Mouse (Mus musculus) adrenal gland (tissue): ENCODE measurements at regions not wholly inside any gene's neighbourhood (a gene's known extent, or its start where the extent isn't known, plus 50 kb on each side); places are given as distances from the start of the nearest gene placed in this dataset.

Experiments used
- intact Hi-C: fragments of 180-260 bp; cut with DNase I; formaldehyde crosslinking; loops from one replicate; pipeline ENCODE4 v1.15.1; 2025

DNA sequence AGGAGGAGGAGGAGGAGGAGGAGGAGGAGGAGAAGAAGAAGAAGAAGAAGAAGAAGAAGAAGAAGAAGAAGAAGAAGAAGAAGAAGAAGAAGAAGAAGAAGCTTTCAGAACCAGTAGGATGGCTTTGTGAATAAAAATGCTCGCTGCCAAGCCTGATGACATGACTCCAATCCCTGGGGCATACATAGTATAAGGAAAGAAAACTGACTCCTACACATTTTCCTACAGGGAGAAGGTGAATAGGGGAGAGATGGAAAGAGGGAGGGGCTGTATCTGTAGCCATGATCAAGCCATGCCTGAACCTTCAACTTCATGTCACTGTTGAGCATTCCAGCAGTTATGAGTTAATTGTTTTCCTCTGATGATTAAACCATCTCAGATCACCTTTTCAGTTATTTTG lies 460.2 kb upstream of the Gm10131 start:
- intact Hi-C loops, result no loop called here

DNA sequence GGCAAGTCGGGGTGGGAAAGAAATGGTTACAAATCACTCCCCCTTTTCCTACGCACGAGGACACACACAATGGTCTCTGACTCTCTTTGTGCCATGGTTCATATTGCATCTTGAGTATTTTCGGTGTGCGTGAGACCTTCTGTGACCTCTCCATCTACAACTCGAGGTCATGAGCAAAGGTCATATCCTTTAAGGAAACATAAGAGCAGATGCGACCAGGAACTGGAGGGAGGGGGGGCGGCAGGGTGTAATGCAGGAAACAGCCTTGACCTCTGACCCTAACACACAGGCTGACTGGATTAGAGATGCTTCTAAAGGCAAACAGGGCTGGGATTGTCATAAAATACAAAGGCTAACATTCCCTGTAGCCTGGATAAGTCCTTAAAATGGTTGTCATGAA lies 450.7 kb upstream of the Gm10131 start:
- intact Hi-C loops, result loop anchor here (2.0 kb wide), 1 partner anchor 27 kb away; no protein-coding TSS in a partner anchor

DNA sequence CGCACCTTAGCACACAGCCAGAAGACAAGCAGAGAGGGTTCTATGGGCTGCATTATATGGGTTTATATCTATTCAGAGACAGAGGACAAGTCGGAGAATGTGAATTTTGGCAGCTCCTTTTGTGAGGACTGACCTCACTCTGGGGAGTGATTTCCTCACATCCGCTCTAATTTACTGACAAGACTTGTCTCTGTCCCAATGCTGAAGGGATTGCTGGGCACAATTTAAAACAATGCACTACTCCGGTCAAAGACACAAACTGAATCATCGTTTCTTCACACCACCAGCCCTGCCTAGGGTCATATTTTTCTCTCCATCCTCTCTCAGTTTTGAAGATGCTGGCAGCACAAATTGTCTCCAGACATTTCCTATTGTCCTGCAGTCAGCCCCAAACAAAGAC lies 438.2 kb upstream of the Gm10131 start:
- intact Hi-C loops, result no loop called here

DNA sequence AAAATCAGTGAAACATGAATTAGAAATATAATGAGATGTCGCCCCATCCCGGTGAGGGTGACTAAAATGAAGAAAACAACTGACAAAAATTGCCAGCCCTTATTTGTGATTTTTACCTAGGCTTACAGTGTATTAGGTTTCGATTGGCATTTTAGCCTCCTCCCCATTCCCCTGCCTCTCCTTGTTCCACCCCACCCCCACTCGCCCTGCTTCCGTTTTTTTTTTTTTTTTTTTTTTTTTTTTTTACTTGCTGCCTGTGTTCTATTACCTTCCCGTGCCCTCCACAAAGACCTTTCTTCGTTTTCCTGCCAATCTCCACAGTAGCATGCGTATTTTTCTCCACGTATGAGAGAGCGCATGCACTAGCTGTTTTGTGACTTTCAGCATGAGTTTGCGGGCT lies 435.3 kb upstream of the Gm10131 start:
- intact Hi-C loops, result no loop called here

DNA sequence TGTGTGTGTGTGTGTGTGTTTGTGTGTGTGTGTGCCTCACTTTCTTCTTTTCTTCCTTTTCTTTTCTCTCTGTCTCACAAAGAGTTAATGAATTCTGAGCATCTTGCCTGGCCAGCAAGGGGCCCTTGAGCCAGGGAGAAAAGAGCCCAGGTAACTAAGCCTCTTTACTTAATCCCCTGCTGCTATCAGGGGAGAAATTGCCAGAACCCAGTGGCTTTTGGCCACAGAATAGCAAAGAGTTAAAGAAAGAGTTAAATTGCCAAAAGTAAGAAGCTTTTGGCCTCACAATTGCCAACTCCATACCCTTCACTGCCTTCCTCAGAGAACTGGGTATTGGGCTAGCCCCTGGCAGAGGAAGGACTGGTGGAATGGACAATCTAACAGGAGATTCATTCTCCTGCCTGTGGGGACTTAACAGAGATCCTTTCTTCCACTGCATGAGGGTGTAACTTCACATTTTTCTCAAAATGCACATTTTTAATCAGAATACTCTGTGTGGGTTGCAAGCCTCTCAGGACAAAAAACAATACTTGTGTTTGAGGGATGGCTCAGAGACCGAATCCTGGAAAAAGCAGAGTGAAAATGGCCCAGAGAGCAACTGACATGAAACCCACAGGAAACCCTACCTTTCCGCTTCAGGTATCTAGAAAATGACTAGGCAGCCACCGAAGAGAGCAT lies 431.0 kb upstream of the Gm10131 start:
- intact Hi-C loops, result no loop called here

DNA sequence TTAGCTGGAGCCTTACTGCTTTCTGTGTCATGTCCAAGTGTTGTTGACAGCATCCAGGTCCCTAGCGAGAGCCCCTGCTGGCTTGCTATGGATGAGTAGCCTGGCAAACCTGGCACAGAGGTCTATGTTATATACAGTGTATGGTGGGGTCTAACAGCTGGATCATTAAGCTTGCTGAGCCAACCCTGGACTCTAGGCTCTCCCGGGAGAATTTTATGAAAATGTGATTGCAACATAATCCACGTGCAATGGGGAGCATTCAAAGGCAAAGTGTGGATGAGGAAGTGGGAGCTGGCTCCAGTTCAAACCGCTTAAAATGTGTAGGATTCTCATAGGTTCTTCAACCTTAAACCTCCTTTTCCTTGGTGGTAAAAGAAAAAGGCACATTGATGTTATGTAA lies 427.7 kb upstream of the Gm10131 start:
- intact Hi-C loops, result no loop called here

DNA sequence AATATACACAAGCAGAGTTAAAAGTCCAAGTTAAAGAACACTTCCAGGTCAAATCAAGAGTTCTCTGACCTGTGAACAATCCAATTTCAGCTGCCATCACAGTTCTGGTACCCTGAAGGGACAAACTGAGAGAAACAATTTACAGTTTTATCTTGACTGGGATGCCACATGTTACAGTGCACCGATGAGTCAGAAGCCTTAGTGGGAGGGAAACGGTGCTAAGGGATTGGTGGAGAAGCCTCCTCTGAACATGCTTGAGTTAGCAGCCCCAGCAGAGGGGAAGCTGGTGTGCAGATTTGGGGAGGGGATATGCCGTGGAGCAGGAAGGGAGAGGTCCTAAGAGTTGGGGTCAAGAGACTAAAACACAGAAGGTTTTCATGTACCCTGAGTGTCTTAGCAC lies 423.9 kb upstream of the Gm10131 start:
- intact Hi-C loops, result no loop called here

DNA sequence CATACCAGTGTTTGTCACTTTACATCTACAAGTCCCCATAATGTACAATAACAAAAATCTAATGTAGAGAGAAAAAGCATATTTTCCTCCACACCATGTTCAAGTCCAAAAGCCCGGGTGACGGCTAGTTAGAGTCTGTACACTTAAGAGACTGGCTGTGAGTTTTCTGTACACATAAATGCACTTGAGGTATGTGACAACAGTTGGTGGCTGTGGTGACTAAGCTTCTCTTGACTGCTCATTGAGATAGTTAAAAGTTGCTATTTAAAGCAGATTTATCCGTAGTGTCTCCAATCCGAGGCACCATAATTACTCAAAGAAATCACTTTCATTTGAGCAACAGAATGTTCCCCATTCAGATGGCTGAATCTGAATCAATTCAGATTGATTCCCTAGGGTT lies 421.9 kb upstream of the Gm10131 start:
- intact Hi-C loops, result no loop called here

DNA sequence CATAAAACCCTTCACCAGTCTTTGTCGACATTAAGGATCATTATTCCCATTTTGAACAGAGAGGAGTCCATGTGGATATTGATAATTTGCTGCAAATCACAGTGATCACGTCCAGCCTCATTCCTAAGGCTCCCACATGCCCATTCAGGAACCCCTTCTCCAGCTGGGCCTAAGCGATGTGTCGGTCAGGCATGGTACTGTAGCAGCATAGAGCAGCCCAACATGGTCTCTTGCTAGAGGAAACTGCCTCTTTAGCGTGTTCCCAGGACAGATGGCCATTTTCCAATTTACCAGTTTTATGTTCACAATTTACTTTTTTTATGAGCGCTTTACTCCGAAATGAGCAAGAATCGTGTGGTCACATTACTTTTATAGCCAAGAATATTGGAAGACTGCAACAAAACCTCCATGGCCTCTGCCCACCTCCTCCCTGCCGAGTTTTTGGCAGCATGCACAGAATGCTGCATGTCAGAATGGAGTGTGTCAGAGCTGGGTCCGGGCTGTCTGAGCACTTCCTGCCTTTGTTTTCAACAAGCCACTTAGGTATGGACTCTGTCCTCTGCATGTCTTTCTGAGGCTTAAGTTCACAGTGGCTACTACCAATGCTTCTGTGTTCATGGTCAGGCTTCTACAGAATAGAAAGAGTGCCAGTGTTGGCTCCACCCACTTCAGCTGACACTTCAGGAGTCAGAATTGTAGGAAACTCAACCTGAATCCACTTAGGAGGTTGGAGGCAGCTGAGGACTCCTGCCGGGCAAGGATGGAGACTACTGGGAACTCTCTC lies 419.6 kb upstream of the Gm10131 start:
- intact Hi-C loops, result no loop called here

DNA sequence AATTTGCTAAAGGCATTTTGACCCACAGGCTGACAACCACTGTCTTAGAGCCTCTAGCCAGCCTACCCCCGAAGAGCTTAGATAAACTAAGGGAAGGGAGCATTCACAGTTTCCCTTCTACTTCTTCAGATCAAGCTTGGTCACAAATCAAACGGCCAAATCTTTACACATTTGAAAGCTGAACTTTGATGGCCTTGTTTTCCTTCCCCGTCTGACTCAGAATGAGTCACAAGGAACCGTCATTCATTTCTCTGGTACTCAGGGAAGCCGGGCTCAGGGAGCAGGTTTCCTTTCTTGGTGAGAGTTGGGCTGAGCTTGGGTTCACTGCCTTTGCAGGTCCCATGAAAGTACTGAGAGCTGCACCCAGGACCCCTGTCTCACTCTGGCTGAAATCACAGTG lies 418.5 kb upstream of the Gm10131 start:
- intact Hi-C loops, result no loop called here

DNA sequence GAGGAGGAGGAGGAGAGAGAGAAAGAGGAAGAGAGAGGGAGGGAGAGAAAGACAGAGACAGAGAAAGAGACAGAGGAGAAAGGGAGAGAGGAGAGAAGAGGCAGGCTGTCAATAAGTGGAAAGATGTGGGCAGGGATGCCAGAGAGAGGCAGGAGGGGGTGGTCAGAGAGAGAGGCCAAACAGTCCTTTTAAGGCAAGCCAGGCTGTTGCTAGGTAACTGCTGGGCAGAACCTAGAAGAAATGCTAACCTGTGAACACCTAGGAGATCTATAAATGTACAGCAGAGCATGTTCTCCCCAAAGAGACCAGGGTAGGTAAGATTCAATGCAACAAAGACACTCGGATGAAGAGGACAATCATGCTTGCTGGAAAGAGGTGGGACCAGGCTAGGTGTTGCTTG lies 417.9 kb upstream of the Gm10131 start:
- intact Hi-C loops, result no loop called here

DNA sequence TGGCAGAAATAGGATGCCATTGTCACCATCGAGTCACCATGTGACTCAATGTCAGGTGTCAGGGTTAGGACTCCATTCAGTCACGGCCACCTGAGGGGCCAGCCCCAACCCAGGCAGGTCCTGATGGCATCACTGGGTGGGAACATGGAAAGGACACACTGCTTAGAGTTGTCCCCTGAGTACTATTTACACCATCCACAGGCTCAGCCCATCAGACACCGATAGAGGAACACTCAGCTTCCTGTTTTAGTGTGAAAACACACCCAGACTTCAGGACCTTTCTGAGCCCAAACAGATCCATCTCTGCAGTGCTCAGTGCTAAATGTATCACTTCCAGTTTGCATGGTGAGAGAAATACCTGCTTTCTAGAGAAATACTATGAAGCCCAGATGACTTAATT lies 416.7 kb upstream of the Gm10131 start:
- intact Hi-C loops, result no loop called here

DNA sequence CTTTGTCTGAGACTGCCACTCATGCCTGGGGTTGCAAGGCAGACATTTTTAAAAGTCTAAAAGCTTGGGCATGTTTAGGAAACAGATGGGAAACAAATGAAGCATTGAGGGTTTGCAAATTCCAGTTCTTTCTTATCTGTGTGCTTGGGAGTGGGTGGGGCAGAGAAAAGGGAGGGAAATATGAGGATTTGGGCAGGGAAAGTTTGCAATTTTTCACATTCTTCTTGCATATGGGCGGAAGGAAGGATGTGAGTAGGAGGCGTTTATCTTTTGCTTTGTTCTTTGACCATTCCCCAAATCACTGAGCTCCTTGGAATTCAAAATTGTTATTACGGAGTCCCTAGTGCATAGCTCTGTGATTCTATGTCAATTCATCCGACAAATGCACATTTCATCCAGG lies 413.7 kb upstream of the Gm10131 start:
- intact Hi-C loops, result no loop called here

DNA sequence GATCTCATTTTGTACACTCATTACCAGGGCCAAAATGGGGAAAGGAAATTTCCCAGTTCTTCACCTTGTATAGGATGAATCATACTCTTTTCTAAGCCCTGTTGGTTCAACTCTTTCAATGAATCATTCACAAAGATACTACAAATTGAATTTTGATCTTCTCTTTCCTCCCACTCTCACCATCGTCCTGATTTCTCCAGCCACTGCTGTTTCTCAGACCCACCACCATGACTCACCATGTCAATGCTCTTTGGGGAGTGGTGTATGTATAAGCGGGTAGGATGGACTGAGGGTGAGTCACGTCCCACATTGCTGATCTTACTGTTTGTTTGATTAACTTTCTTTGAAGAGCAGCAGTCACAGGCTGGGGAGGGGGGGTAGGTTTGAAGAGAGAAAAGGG lies 412.3 kb upstream of the Gm10131 start:
- intact Hi-C loops, result no loop called here

DNA sequence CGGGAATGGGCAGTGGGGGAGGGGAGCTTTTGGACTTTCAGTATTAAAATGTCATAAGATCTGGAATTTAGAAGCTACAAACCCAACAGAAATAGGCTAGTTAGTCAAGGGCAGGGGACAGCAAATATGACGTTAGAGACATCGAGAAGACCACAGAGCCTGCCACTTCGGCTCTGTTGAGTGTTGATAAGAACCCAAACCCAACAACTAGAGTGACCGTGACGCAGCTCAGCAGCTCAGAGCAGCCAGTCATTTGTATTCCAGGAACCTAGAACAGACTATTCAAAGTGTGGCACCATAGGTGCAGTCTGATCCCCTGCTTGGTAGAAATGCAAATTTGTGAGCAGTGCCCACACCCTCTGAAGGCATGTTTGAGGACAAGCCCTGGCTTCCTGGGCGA lies 409.8 kb upstream of the Gm10131 start:
- intact Hi-C loops, result no loop called here

DNA sequence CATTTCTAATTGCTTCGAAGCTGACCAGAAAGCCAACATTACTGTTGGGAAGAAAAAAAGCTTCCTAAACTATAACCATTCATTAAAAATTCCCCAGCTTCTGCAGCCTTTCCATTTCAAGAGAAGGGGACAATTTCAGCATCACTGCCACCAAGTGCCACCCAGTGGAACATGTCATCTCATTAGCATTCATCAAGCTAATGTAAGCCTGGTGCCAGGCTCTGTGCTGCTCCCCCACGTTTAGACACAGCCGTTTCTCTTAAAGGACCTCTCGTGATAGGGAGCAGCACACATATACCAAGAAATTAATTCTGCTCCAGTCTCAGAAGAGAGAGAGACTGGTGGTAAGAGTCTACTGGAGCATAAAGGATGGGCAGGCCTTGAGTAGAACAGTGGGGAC lies 409.1 kb upstream of the Gm10131 start:
- intact Hi-C loops, result no loop called here

DNA sequence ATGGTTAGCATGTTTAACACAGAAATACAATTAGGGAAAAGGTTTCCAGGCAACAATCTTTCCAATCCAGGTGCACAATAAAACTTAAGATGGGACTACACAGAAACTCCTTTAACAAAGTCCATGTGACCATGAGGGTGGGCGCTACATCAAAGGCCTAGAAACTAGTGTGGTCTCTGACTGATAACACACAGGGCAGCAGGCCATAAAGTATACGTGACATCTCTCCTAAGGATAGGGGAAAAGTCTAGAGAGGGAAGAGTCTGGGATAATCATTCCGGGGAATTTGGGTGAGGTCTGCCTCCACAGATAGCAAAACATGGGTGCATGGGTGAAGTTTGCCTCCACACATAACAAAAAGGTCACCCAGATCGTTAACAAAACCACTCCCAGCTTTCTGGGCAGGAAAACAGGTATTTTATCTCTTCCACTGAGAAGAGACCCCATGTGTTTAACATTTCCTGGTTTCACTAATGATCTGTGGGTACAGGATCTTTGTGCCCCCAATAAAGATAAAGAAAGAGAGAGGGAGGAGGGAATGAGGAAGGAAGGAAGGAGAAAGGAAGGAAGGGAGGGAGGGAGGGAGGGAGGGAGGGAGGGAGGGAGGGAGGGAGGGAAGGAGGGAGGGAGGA lies 402.0 kb upstream of the Gm10131 start:
- intact Hi-C loops, result no loop called here

DNA sequence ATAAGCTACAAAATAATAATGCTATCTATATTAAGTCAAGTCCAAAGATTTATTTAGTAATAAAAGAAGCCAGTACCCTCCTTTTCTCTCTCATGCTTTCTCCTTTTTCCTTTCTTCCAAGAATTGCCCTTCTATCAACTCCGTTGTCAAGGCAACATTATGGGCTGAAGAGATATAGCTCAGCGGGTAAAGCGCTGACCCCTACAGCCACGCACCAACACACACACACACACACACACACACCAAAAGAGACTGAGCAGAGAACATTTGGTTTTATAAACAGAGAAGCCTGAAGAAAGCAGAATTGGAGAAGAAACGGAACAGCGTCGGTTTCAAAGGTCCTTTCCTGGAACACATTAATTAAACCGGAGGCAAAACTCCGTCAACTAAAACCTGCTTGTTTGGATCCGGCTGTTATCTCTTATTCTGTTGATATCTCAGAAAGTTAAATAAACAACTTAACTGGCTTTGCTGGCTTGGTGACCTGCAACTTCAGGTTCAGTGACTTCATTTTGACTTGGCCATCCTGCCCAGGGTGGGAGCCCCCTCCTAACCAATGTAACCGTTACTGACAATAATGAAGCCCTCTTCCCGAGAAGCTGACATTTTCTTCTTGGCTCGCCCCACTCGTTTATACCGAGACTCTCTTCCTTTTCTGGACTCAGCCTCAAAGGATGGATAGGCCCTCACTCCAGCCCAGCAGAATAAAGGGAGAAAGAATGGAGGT lies 394.5 kb upstream of the Gm10131 start:
- intact Hi-C loops, result no loop called here

DNA sequence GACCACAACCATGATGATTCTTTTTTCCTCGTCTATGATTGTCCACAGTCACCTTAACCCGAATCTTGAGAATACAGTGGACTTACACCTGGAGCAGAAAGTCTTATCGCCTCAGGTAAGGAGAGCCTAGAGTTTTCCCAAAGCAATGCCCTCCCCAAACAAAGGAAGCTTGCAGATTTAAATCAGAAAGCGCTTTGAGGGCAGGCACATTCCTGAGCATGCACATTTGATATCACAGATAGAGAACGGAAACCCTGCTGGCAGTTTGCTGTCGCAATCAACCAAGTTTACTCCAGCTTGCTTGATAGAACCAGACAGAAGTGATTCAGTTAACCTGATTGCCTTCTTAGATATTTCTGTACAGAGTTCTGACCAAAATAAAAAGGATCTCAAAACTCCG lies 393.6 kb upstream of the Gm10131 start:
- intact Hi-C loops, result no loop called here

DNA sequence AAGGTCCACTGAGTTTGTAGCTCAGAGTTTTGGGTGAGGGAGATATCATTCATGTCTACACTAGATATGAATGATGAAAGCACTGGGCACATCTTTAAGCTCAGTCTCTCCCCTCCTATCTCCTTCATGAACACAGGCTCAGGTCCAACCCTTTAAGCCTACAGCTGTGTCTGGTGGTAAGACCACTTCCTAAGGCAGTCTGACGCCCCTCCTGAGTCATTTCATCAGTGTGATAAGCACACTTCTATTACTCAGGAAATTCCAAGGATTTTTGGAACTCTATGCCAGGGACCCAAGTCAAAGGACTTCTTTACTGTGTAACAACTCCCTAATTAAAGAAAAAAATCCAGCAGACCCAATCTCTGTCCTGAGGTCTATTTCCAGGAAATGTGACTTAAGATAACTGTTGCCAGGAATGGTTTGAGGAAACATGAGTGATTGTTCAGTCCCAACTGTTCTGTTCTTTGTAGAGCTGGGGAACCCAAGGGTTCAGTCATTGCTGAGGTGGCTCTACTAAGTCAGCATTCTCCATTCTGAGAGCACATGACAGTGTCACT lies 391.1 kb upstream of the Gm10131 start:
- intact Hi-C loops, result no loop called here

DNA sequence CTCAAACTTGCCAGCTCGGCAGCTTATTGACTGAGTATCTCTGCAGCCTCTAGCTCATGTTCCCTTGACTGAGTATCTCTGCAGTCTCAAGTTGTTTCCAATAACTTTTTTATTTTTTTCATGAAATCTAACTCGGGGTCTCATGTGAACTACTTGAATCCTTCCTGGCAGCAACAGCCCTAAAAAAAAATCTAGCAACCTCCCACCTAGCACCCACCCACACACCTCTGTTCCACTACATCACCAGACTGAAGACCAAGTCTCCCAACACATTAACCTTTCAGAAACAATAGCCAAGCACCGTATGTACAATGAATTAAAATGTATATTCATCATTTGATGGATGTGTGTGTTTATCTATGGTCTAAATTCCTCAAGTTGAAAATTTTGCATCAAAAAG lies 387.7 kb upstream of the Gm10131 start:
- intact Hi-C loops, result no loop called here

DNA sequence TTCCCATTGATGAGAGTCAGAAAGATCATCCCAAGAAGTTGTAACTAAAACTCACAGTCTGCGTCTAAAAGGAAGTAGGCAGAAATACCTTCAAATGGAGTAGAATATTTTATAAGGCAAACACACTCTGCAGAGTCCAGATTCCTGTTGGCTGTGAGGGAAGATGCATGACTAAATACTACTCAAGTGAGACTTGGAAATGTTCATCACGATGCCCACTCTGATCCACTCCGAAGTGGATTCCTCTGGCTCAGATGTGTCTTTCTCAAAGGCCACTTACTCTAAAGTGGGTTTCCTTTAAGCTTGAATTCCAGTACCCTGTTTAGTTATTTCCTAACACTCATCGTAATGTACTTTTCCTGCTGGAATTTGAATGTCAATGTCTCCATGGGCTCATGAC lies 385.2 kb upstream of the Gm10131 start:
- intact Hi-C loops, result no loop called here
